Mouse (Mus musculus): ENCODE results near the gene Hsh2d. TPM values are rescaled to one million over a fixed set of nuclear protein-coding genes. Genes with fewer than 3 reads are reported as not detected.

Gene Hsh2d
- total RNA-seq (2021): under 1 TPM; 0.20 to 0.25 TPM
- long read RNA-seq, experiment 1: 0 reads
- long read RNA-seq, experiment 2, partial matches to known transcripts: 0 of 1 reads
- long read RNA-seq, experiment 2, other reads (novel, unspliced or antisense): 1 of 1 reads

DNA sequence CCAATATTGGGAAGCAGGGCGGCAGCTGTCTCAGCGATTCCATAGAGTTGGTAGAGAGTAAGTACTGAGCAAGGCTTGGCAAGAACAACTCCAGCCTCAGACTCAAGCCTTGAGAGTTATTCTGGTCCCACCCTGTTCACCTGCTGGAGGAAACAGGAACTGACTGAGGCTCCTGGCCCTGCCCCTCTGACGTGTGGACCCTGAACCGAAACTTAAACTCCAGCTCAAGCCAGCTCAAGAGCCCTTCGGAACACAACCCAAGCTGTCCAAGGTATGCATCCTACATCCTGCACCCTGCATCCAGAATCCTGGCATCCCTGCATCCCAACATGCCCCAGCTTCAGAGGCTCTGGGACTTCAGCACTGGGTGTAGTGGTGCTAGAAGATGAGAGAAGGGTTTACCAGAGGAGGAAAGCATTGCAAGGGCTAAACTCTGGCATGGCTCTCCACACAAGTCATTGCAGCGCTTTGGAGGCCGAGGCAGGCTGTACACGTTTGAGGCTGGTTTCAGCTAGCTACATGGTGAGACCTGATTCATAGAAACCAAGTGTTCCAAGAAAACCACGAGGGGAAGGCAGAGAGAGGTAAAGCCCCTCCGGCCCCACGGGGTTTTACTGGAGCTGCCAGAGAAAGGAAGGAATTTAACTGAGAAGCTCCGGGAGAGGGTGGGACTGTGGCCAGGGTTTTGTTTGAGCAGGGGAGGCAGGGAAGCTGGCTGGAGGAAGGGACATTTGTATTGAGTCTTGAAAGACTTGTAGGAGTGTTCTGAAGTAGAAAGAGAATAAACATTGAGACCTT lies at the start of gene Hsh2d:
Gene Hsh2d, plus strand, starts transcription at position 222 of the 798 bp plus-strand sequence.
- H3K4me3 ChIP-seq: no peak within 1 kb of the TSS
- peak; percentile 24 for TF ChIP-seq CTCF (conservative IDR thresholded peaks at IDR 0.05)
- DNase-seq (ENCODE audit: low spot score in 2 of 2): no peak
- no peak within 1 kb of the TSS for H3K27ac ChIP-seq

DNA sequence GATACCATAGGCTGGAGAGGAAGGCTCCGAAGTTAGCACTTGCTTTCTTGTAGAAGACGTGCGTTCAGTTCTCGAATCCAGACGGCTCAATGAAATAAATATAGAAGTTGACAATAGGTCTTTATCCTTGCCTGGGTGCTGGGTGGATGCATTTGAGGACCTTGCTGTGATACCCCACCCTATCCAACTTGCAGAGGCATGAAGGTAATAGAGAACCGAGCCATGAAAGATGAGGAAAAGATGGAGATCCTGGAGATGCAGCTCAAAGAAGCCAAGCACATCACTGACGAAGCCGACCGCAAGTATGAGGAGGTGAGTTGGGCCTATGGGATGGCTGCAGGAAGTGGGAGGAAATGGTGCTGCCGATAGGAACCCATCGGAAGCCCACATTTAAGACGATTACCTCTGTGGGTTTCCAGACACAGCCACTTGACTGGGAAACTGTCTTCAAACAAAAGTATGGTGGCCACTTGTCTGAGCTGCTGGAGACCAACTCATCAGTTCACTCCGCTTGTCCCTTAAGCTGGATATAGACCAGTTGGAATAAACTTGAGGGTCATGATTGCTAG lies 46.1 kb upstream of the Hsh2d start:
- Histone ChIP-seq H3K27ac (no peak overlapping the region), H3K4me3 (no peak overlapping the region)
- DNase-seq (ENCODE audit: low spot score in 2 of 2): no peak
- no peak for TF ChIP-seq CTCF (conservative IDR thresholded peaks at IDR 0.05)

DNA sequence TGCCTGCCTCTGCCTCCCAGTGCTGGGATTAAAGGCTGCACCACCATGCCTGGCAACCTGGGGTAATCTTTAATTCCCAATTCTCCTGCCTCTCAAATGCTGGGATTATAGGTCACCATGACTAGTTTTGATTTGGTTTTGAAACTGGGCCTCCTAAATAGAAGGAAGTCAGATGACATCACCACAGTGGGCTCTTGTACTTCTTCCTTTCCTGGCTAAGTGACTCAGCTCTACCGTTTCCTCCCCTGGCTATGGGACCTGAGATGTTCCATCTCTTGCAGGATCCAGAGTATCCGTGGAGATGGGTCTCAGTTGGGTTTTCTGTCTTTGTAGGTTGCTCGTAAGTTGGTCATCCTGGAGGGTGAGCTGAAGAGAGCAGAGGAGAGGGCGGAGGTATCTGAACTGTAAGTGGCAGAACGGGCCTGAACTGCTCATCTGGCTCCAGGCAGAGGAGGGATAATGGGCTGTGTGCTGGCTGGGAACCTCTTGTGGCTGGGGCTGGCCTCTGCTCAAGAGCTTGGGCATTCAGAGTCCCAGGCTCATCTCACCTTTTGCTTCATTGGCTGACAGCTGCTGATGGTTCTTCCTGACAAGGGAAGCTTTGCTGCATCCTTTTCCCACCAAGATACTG lies 45.0 kb upstream of the Hsh2d start:
- no peak for TF ChIP-seq CTCF (conservative IDR thresholded peaks at IDR 0.05)
- DNase-seq (ENCODE audit: low spot score in 2 of 2): no peak
- Histone ChIP-seq H3K4me3 (no peak overlapping the region), H3K27ac (no peak overlapping the region)

DNA sequence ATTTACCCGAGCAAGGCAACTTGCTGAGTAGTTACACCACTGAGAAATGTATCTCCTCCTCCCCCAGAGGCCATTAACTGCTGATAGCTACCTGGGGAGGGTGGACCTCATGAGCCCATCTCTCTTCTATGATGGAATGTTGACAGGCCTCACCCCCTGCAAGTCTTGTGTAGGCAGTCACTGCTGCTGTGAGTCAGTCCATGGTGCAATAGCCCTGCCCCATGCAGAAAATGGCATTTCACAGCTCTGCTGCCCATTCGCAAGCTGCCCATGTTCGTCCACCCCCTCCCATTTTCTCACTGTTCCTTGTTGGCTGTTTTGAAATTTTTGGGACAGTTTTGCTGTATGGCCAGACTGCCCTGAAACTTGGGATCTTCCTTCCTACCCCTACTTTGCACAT lies 43.9 kb upstream of the Hsh2d start:
- TF ChIP-seq CTCF (conservative IDR thresholded peaks at IDR 0.05): no peak
- no peak overlapping the region for H3K27ac ChIP-seq
- no peak overlapping the region for H3K4me3 ChIP-seq
- DNase-seq (ENCODE audit: low spot score in 2 of 2): no peak

DNA sequence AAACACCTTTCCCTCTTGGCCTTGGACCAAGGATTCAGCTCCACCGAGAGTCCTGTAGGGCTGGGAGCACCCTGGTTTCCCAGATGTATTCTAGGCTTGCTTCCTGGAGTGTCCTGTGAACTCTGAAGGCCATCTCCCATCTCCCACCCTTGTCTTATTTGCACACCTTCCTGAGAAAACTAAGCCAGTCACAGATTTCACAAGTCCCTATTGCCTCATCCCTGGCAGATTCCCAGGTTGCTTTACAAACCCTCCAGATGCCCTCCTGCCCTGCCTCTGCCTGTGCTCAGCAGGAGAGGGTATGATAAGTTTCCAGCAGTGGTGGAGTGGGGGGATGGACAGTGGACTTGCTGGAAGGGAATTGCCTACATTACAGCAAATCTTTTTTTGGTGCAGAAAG lies 43.4 kb upstream of the Hsh2d start:
- no peak for DNase-seq (ENCODE audit: low spot score in 2 of 2)
- H3K27ac ChIP-seq: no peak overlapping the region
- no peak overlapping the region for H3K4me3 ChIP-seq
- TF ChIP-seq CTCF (conservative IDR thresholded peaks at IDR 0.05): no peak

DNA sequence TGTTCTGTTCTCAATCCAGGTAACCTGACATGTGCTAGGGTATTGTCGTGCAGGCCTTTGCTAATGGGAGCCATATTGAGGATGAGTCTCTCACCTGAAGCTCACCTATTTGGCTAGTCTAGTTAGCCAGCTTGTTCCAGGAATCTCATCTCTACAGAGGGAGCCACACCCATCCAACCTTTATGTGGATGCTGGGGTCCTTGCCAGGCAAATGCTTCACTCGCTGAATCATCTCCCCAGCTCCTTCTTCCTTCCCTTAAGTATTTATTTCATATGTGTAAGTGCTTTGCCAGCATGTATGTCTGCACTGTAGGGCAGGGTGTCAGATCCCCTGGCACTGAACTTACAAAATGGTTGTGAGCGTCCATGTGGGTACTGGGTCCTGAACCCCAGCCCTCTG lies 42.9 kb upstream of the Hsh2d start:
- Histone ChIP-seq H3K4me3 (no peak overlapping the region), H3K27ac (no peak overlapping the region)
- DNase-seq (ENCODE audit: low spot score in 2 of 2): no peak
- TF ChIP-seq CTCF (conservative IDR thresholded peaks at IDR 0.05): no peak

DNA sequence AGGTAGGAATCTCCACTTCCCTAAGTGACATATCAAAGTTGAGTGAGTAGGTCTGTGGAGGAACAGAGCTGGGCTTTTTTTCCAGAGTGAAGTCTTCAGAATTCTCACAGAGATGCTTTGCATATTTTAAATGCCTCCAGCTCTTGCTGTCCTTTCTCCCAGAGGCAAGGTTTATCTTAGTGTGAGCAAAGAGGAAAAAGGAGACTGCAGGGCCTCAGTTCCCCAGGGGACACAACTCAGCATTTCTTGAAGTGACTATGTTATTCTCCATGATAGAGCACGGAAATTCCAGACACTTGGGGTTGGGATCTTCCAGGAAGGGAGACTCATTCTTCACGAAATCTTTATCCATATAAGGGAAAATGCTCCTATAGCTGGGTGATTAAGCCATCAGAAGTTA lies 42.2 kb upstream of the Hsh2d start:
- Histone ChIP-seq H3K4me3 (no peak overlapping the region), H3K27ac (no peak overlapping the region)
- DNase-seq (ENCODE audit: low spot score in 2 of 2): no peak
- TF ChIP-seq CTCF (conservative IDR thresholded peaks at IDR 0.05): no peak

DNA sequence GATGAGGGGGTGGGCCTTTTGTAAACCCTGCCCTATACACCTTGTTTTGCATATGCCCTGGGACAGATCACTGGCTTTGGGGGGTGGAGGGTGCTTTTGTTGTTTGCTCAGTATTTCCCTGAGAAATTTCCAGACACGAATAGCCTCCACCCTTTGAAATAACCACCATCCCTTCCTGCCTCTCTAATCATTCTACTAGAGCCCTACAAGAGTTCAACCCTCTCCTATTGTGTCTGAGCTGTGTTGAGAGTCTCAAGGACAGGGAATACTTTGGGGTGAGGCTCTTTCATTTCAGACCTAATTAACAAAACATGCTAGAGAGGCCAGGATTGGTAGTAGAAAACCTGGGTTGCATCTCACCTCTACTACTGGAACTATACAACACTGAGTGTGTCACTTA lies 40.4 kb upstream of the Hsh2d start:
- Histone ChIP-seq H3K27ac (no peak overlapping the region), H3K4me3 (no peak overlapping the region)
- no peak for TF ChIP-seq CTCF (conservative IDR thresholded peaks at IDR 0.05)
- no peak for DNase-seq (ENCODE audit: low spot score in 2 of 2)

DNA sequence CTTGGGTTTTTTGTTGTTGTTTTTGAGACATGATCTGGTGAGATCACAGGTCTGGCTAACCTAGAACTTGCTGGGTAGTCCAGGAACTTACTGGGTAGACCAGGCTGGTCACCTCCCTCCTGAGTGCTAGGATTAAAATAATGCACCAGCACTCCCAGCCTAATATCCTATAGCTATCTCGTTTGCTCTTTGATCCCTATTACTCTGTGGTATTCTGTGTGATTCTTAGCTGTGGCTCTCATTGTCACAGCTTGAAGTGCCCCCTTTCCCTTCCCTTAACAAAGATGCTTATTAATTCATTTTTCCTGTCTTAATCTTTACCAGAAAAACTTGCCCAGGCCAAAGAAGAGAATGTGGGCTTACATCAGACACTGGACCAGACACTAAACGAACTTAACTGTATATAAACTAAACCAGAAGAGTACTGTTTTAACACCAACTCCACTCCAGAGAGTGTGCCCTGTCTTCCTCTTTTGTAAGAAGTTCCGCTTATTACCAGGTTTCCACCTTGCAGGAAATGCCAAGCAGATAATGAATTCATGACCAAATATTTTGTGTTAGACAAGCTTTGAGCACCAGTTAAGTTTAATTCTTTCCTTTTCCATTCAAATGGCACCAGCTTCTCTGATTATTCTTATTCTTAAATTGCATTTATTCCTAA lies 37.9 kb upstream of the Hsh2d start:
- TF ChIP-seq CTCF (conservative IDR thresholded peaks at IDR 0.05): no peak

DNA sequence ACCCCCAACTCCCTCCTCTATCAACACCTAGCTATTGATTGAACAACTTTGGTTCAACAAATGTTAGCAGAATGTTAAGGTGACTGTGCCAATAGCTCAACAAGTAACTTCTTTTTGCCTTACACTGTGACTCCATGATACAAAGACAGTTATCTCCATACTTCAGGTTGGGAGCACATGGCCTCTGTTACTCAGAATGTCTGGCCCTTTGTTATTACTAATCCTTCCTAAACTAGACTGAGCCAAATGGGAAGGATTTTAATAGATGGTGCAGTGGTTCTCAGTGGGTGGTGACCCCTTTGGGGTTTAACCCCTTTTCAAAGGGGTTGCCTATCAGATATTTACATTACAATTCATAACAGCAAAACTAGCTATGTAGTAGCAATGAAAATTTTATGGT lies 36.1 kb upstream of the Hsh2d start:
- no peak for DNase-seq (ENCODE audit: low spot score in 2 of 2)
- Histone ChIP-seq H3K4me3 (no peak overlapping the region), H3K27ac (no peak overlapping the region)
- no peak for TF ChIP-seq CTCF (conservative IDR thresholded peaks at IDR 0.05)

More for the DNA sequence above, 37.9 kb upstream of the Hsh2d start:
- no peak overlapping the region for H3K27ac ChIP-seq
- DNase-seq (ENCODE audit: low spot score in 2 of 2): no peak
- H3K4me3 ChIP-seq: no peak overlapping the region

DNA sequence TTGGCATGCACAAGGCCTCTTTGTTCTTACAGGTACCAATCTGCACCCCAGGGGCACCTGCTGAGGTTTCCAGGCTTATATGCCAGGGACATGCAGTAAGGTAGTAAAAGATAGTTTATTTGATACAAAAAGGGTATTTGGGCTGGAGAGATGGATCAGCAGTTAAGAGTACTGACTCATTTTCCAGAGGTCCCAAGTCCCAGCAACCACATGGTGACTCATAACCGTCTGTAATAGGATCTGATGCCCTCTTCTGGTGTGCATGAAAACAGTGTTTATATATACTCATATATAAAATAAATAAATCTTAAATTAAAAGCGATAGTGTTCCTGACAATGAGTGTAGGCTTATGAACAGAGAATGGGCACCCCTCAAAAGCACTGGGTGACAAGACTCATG lies 31.3 kb upstream of the Hsh2d start:
- no peak overlapping the region for H3K27ac ChIP-seq
- DNase-seq (ENCODE audit: low spot score in 2 of 2): no peak
- no peak overlapping the region for H3K4me3 ChIP-seq
- TF ChIP-seq CTCF (conservative IDR thresholded peaks at IDR 0.05): peak; percentile 14; the same call in 1 of the 2 replicates

DNA sequence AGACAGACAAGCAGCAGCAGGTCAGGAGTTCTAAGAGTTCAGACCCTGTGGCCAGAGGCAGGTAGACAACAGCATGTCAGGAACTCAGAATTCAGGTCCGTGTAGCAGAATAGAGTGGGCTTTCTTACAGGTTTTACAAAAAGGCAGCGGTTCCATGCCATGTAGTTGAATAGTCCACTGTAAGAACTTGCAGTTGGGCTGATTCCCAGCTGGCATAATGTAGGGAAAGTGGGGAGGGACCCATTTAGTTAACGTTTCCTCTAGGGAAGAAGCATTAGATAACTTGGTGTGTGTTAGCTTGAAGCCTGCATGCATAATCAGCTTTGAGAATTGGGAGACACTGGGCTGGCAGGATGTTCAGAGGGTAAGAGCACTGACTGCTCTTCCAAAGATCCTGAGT lies 30.7 kb upstream of the Hsh2d start:
- DNase-seq (ENCODE audit: low spot score in 2 of 2): no peak
- TF ChIP-seq CTCF (conservative IDR thresholded peaks at IDR 0.05): no peak
- no peak overlapping the region for H3K4me3 ChIP-seq
- H3K27ac ChIP-seq: no peak overlapping the region

DNA sequence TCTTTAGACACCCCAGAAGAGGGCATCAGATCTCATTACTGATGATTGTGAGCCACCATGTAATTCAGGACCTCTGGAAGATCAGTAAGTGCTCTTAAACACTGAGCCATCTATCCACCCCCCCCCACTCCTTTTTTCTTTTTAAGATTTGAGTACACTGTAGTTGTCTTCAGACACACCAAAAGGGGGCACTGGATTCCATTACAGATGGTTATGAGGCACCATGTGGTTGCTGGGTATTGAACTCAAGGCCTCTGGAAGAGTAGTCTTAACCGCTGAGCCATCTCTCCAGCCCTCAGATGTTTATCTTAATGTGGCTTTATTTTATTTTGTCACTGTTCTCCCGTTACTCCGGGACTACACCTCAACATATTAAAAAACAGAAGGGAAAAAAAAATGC lies 29.4 kb upstream of the Hsh2d start:
- DNase-seq (ENCODE audit: low spot score in 2 of 2): no peak
- Histone ChIP-seq H3K4me3 (peak overlapping the region; percentile 67), H3K27ac (peak overlapping the region; percentile 90)
- no peak; the same call in 1 of the 2 replicates for TF ChIP-seq CTCF (conservative IDR thresholded peaks at IDR 0.05)
